Mouse (Mus musculus) adrenal gland, postnatal 14 days (tissue): ENCODE measurements around the gene Eps15l1. TPM values are rescaled to one million over a fixed set of nuclear protein-coding genes. Genes with fewer than 3 reads are reported as not detected.

Source experiments
- DNase-seq: peaks from one replicate; pipeline ENCODE4 v3.0.0; 2021; ENCODE audit warnings: mixed read lengths
- total RNA-seq: library from RNA; stranded (reverse); gene quantifications from 2 replicates; pipeline ENCODE4 v1.2.3, GENCODE M21; 2021

Gene Eps15l1
- total RNA-seq, 1 experiment from 2014 or later, result 49.9 TPM

DNA sequence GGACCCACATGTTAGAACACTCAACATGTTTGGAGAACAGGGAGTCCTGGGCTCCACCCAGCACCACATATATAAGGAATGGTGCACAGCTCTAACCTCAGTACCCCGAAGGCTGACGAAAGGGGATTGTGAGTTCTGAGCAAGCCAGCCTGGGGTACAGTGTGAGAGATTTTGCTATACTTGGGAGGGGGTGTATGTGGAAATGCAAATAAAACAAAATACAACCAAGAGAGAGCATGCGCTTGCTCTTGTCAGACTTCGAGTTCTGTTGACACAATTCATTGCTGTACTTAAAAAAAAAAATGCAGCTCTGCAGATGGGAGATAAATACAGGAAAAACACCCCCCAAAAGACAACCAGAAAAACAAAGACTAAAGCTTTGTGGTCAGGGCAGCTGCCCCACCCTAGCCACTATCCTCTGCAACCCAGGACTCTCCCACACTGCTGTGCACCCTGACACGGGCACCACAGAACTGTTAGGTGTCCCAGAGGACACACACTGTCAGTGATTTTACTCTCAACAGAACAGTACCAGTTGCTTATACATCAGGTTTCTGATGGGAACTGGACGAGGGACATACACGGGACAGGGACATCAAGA lies 69.8 kb downstream of the Eps15l1 start:
- DNase-seq, result no peak

- peak; percentile 31 for DNase-seq
Measured at GRCm38 (mm10) chr8:72350727-72351126, 70.5 kb downstream of the Eps15l1 start.

GRCm38 (mm10) chr8:72349838-72350237 lies 71.4 kb downstream of the Eps15l1 start:
- DNase-seq, result no peak

DNA sequence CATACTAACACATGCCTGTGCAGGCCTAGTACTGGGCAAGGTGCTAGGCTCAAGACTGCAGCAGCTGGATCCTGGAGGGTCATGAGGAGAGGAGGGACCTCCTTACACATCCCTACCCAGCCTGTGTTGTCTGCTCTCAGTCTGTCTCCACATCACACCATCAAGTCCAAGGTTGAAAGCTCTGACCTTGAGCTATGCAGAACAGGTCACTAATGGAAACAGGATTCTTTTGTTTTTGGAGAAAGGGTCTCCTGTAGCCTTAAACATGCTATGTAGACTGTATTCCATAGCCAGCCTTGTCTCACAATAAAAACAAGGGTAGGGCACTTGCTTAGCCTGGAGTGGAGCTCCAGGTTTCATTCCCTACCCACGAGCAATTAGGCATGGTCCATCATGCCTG lies 72.3 kb downstream of the Eps15l1 start:
- no peak for DNase-seq

DNA sequence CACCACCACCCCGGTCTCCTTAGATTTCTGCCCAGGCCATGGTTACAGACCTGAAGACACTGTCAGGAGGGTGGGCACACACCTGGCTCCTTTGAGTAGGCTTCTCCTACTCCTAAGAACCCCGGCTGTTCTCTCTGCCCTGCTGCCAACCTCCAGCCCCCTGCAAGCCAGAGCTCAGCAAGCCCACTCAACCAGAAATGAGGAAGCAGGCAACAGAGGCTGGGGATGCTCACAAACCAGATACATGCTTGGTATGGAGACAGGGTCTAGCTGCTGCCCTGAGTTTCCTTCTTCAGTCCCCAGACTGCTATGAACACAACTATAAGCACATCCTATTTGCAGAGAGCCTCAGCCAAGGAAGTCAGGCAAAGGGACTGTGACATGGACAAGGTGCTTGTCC lies 73.1 kb downstream of the Eps15l1 start:
- no peak for DNase-seq

DNA sequence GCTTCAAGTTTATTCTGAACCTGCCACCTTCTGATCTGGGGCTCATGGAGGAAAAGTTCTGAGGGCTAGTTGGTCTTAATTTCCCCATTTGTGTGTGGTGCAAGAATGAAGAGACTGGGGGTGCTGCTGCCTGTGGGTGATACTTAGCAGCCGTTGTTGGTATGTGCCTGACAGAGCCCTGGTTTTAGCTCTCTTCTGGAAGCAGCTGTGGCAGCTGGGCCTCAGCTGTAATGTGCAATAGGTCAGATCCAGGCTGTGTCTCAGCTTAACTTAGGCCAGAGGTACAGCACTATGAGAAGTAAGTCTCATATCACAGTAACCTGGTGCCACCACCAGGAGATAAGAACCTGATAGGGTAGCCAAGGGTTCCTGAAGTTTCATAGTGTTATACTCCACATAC lies 73.7 kb downstream of the Eps15l1 start:
- no peak for DNase-seq

DNA sequence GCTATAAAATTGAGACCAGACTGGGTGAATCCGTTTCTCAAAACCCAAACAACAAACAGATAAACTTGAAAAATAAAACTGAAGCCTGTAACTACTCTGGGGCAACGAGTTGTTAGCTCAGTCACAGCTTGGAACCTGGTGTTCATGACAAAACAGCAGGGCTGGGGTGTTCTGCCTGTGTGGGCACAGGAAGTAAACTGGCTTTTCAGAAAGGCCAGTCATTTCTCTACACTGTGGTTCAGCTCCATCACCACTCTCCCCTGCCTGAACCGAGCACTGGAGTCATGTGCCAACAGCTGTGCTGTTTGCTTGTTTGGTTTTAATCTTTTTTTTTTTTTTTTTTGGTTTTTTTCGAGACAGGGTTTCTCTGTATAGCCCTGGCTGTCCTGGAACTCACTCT lies 77.5 kb downstream of the Eps15l1 start:
- no peak for DNase-seq

DNA sequence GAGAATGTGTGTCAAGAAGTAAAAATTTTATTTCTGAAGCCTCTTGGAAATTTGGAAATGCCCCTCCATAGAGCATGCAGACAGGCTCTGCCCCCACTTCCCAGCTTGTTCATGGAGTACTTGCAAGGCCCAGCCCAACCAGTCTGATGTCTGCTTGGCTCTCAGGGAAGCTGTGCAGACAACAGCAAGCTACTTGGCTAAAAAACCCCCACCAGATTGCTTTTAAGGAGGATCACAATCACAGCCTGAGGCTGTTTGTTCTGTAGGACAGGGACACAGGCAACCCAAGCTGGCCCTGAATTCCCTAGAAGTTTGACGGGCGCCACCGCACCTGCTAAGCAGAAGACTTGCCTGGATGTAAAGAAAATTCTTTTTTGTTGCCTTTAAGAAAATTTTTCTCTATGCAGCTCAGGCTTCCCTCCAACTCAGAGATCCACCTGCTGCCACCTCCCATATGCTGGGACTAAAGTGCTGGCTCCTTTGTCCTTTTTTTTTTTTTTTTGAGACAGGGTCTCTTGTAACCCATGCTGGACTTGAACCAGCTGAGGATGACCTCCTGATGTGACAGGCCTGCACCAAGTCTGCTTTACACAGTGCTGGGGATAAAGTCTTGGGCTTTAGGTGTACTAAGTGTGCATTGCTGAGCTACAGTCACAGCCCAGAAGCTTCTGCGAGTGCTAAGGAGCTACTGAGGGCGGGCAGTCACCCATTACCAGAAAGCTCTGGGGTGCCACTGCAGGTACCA lies 78.5 kb downstream of the Eps15l1 start:
- no peak for DNase-seq

DNA sequence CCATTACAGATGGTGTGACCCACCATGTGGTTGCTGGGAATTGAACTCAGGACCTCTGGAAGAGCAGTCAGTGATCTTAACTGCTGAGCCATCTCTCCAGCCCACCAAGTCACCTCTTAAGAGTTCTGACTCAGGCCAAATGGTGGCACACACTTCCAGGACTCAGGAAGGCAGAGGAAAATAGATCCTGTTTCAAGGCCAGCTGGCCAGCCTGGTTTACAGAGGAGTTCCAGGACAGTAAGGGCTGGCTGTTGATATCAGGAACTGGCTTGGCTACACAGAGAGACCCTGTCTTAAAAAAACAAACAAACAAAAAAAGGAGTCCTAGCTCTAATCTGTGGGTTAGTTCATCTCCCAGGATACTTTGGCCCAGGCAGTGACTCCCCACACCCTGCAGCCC lies 84.2 kb downstream of the Eps15l1 start:
- DNase-seq, result no peak

GRCm38 (mm10) chr8:72336273-72336672 lies 85.0 kb downstream of the Eps15l1 start:
- no peak for DNase-seq

DNA sequence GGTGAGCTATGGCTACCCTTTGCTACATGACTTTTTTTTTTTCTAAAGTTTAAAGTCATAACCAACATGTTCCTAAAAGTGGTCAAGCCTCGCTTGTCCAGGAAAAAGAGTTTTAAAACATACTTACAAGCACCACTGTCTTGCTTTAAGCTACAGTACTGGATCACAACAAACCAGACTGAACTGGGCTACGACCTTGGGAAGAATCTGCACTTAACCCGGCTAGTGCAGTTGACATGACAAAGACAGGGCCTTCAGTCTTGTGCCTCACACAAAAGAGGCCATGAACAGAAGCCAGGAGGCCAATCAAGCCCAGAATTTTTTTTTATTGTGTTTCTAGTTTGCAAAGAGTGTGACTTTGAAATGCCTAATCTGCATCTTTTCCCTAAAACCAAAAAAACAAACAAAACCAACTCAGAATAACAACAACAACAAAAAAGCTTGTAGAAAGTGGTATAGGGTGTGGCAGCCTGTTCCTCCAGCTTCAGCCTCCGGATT lies 87.1 kb downstream of the Eps15l1 start:
- no peak for DNase-seq

GRCm38 (mm10) chr8:72333429-72334143 lies 87.7 kb downstream of the Eps15l1 start:
- DNase-seq, result no peak

- DNase-seq, result peak; percentile 61
Measured at GRCm38 (mm10) chr8:72331631-72332030, 89.6 kb downstream of the Eps15l1 start.

DNA sequence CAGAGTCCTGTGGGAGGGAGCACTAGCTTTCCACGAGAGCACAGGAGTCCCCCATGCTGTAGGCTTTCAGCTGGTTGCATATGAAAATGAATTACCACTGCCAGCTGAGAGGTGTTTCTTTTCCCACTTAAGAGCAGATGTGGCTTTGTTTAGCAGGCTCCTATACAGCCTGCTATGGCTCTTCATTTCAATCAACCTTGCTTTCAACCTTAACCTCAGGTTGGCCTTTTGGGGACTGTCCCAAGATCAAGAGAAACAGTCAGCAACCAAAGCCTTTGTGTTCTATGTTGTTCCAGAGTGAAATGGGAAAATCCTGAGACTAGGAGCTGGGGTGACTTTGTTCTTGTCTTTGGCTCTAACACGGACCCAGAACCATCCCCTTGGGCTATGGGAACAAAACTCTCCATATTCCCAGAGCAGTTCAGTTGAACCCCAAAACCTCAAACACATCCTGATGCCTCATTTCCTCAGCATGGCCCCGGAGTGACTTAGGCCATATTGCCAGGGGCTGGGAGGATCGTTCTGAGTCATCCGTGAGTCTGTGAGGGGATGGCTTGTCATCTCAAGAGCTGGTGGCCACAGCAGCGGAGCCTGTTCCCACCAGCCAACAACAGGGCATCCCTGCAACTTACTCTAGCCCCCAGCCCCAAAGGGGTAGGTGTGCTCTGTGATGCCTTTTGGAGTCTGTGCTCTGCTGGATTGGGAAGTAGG lies 90.3 kb downstream of the Eps15l1 start:
- DNase-seq, result no peak

- no peak for DNase-seq
Measured at GRCm38 (mm10) chr8:72329116-72329515, 92.1 kb downstream of the Eps15l1 start.

DNA sequence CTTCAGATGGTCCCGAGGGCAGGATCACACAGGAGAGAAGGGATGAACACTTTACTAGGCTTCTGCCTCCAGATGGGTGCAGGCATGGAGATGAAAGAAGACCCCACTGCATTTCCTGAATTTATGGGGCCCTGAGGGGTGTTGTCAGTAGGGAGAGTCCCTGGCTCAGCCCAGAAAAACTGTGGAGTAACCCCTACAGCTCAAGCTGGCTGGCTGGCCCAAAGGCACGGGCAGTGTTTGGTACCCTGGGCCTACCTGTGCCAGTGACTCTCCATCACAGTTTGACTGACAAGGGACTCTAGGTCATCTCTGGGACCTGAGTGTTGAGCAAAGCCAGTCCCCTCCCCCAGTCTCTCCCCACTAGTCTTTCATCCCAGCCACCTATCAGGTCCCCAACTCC lies 96.6 kb downstream of the Eps15l1 start:
- no peak for DNase-seq

DNA sequence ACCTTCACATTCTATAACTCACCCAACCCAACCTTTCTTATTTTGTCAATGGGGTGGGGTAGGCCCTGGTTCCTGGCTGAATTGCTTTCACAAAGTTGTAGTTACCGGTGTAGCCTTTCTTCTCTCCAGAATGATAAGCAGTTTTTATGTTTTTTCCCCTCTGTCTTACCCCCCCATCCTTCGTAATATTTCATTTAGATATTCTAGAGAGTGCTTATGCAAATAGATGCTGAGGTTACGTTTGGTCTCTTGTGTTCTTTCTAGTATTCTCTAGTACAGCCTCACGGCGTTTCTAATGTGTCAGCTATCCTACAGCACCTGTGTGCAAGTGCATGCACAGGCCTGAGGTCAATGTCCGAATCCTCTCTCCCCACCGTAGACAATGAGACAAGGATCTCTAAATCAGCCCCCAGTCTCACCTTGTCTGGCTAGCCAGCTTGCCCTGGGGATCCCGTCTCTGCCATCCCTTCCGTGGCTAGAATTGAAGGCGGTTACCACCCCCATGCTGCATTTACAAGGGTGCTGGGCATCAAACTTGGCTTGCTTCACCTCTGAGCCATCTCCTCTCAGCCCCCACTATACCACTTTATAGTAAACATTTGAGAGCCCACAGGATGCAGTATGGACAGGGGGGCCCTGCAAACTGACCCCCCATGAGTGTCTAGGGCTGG lies 97.1 kb downstream of the Eps15l1 start:
- no peak for DNase-seq

DNA sequence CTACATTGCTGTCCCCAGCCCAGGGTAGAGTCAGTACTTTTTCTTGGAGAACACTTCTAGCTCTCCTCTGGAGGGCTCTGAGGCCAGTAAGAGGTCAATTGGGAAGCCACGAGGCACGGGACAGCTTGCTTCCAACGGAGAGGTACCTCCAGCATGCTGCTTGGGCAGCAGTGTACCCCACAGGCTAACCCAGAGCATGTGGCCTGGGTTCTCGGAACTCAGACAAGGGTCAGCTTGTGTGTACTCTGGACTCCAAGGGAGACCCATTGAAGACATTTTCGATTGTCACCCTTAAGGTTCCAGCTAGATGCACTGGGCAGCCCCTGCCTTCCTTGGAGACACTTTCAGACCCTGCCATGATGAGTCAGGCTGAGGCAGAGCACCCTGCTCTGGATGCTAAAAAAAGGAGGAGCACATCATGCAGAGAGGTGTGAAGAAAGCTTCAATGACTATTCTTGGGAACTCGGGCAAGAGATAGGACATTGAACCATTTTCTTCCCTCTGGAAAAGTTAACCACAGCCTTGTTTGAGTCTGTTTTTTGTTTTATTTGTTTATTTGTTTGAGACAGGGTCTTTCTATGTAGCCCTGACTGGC lies 98.0 kb downstream of the Eps15l1 start:
- no peak for DNase-seq

GRCm38 (mm10) chr8:72322471-72322889 lies 98.8 kb downstream of the Eps15l1 start:
- peak; percentile 87 for DNase-seq

DNA sequence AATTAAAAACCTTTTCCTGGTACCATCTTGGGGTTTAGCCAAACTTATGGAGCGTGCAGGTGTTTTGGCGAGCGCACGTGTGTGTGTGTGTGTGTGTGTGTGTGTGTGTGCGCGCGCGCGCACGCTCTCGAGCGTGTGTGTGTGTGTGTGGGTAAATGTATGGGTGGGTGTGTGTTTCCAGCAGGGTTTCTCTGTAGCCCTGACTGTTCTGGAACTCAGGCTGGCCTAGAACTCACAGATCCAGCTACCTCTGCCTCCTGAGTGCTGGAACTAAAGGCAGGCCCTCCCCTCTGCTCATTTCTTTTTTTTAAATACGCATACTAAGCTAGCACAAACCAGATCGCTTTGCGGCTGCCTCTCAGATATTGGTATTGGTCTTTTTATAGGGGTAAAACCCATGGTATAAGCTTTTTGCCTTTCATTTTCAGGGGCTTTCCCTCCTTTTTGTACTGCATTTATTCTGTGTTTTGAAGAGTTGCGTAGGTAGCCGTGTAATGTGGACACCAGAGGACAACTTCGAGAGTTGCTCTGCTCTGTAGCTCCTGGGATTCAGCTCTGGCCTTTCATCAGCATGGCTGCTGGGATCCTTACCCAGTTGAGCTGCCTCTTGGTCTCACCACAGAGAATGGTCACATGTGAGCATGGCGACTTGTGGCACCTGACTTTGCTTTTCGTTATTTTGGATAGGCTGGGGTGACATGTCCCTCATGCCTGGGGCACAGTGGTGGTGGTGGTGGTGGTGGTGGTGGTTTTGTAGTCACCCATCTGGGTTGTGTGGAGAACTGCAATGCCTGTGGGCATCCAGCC lies 99.4 kb downstream of the Eps15l1 start:
- DNase-seq, result no peak
